Mouse (Mus musculus) embryonic facial prominence, embryonic 12.5 days (tissue): Measurements from ENCODE around the gene Unc13d. TPM values are rescaled to one million over a fixed set of nuclear protein-coding genes. Genes with fewer than 3 reads are reported as not detected.
"Not testable (repeated sequence)": the region's sequence is repeated elsewhere in the genome, so short reads cannot be mapped to it uniquely, and the experiment has no call there.

Source experiments
- ATAC-seq: fragments of 200-750 bp; cut with Nextera tagmentation; 2 replicates; pipeline ENCODE4 v1.8.0; 2017; ENCODE audit not compliant: insufficient number of reproducible peaks, insufficient read depth, low FRiP score, low TSS enrichment
- H3K27ac ChIP-seq: fragments of 300-500 bp; sonication (generic); 2 replicates; pipeline ENCODE4 v1.5.1; 2016; ENCODE audit warnings: mild to moderate bottlenecking
- H3K27me3 ChIP-seq: fragments of 300-500 bp; sonication (generic); 2 replicates; pipeline ENCODE4 v1.6.1; 2016; ENCODE audit warnings: mild to moderate bottlenecking, moderate library complexity
- H3K36me3 ChIP-seq: fragments of 300-500 bp; sonication (generic); 2 replicates; pipeline ENCODE4 v1.6.1; 2016; ENCODE audit warnings: mild to moderate bottlenecking
- H3K4me1 ChIP-seq: fragments of 300-500 bp; sonication (generic); 2 replicates; pipeline ENCODE4 v1.6.1; 2016
- H3K4me2 ChIP-seq: fragments of 300-500 bp; sonication (generic); replicated peaks from 2 replicates; pipeline ENCODE4 v1.6.1; 2016; ENCODE audit warnings: mild to moderate bottlenecking, moderate library complexity
- H3K4me3 ChIP-seq: fragments of 300-500 bp; sonication (generic); 2 replicates; pipeline ENCODE4 v1.5.1; 2016; ENCODE audit warnings: mild to moderate bottlenecking
- H3K9ac ChIP-seq: fragments of 300-500 bp; sonication (generic); 2 replicates; pipeline ENCODE4 v1.6.1; 2016; ENCODE audit warnings: mild to moderate bottlenecking, moderate library complexity
- H3K9me3 ChIP-seq: fragments of 300-500 bp; sonication (generic); 2 replicates; pipeline ENCODE4 v1.6.1; 2016; ENCODE audit warnings: mild to moderate bottlenecking, moderate library complexity
- WGBS: fragments of 180-500 bp; shearing (Covaris S2); methylation state at CpG from one replicate; pipeline ENCODE4 v1.1.7; 2016; 5-methylcytosine and 5-hydroxymethylcytosine counted together
- polyA plus RNA-seq: library from polyadenylated mRNA; unstranded; fragments of >200 nt; fragmentation: Nextera tagmentation; extraction: Ambion mirVana; gene quantifications from 2 replicates; pipeline ENCODE4 v1.2.1, GENCODE M21; 2016

The Unc13d gene
- polyA plus RNA-seq, 1 experiment from 2014 or later = 1.3 TPM

- H3K9ac ChIP-seq = no peak overlapping the region
- 70% methylated on average over 14 of the region's 14 CpGs for WGBS
- no peak overlapping the region for H3K4me3 ChIP-seq
- no peak overlapping the region for H3K4me2 ChIP-seq
- no peaks in the 10 kb centered on the region for H3K27me3 ChIP-seq
- peaks cover 3% of the 10 kb centered on the region; the same call in 1 of the 2 replicates for H3K9me3 ChIP-seq
- H3K4me1 ChIP-seq = peaks cover 30% of the 10 kb centered on the region
- H3K27ac ChIP-seq = no peak overlapping the region
- H3K36me3 ChIP-seq = no peaks in the 10 kb centered on the region
- no peak for ATAC-seq
These were observed 21.1 kb upstream of the Unc13d start for GRCm38 (mm10) chr11:116098711-116099460.

GRCm38 (mm10) chr11:116096213-116097108 is 18.7 kb upstream of the Unc13d start:
- no peak for ATAC-seq
- H3K9me3 ChIP-seq = peaks cover 3% of the 10 kb centered on the region; the same call in 1 of the 2 replicates
- no peak overlapping the region for H3K9ac ChIP-seq
- peaks cover 14% of the 10 kb centered on the region for H3K4me1 ChIP-seq
- no peaks in the 10 kb centered on the region for H3K36me3 ChIP-seq
- H3K27me3 ChIP-seq = no peaks in the 10 kb centered on the region
- no peak overlapping the region for H3K4me2 ChIP-seq
- H3K4me3 ChIP-seq = no peak overlapping the region
- H3K27ac ChIP-seq = no peak overlapping the region
- 93% methylated on average over 5 of the region's 5 CpGs for whole genome bisulfite sequencing

GRCm38 (mm10) chr11:116095573-116095972 is 17.8 kb upstream of the Unc13d start:
- H3K27me3 ChIP-seq = no peaks in the 10 kb centered on the region
- H3K36me3 ChIP-seq = no peaks in the 10 kb centered on the region
- peaks cover 3% of the 10 kb centered on the region; the same call in 1 of the 2 replicates for H3K9me3 ChIP-seq
- ATAC-seq = no peak
- no peak overlapping the region for H3K27ac ChIP-seq
- H3K9ac ChIP-seq = no peak overlapping the region
- H3K4me1 ChIP-seq = peaks cover 10% of the 10 kb centered on the region; the same call in 1 of the 2 replicates
- no peak overlapping the region for H3K4me3 ChIP-seq
- H3K4me2 ChIP-seq = no peak overlapping the region
- 69% methylated on average over 3 of the region's 3 CpGs for WGBS

GRCm38 (mm10) chr11:116093771-116094565 is 16.2 kb upstream of the Unc13d start:
- H3K36me3 ChIP-seq = no peaks in the 10 kb centered on the region

GRCm38 (mm10) chr11:116092959-116093358 is 15.2 kb upstream of the Unc13d start:
- not testable (repeated sequence) for H3K36me3 ChIP-seq, H3K4me1 ChIP-seq, H3K27me3 ChIP-seq, H3K9me3 ChIP-seq, ATAC-seq, H3K9ac ChIP-seq, H3K4me3 ChIP-seq, H3K4me2 ChIP-seq, H3K27ac ChIP-seq
- 87% methylated on average over 6 of the region's 6 CpGs for WGBS

More at GRCm38 (mm10) chr11:116093771-116094565, 16.2 kb upstream of the Unc13d start:
- H3K9ac ChIP-seq = no peak overlapping the region
- H3K4me1 ChIP-seq = 0 out of 2 replicates have a peak, but pooled peaks cover 2% of the 10 kb centered on the region
- ATAC-seq = no peak
- no peak overlapping the region for H3K27ac ChIP-seq
- no peaks in the 10 kb centered on the region for H3K27me3 ChIP-seq
- WGBS = 58% methylated on average over 16 of the region's 16 CpGs
- H3K4me2 ChIP-seq = no peak overlapping the region
- peaks cover 3% of the 10 kb centered on the region; the same call in 1 of the 2 replicates for H3K9me3 ChIP-seq
- H3K4me3 ChIP-seq = no peak overlapping the region

- no peaks in the 10 kb centered on the region for H3K36me3 ChIP-seq
- no peak overlapping the region for H3K4me3 ChIP-seq
- H3K9ac ChIP-seq = no peak overlapping the region
- WGBS = 85% methylated on average over 6 of the region's 6 CpGs
- H3K27me3 ChIP-seq = no peaks in the 10 kb centered on the region
- H3K27ac ChIP-seq = no peak overlapping the region
- no peaks in the 10 kb centered on the region; the same call in 1 of the 2 replicates for H3K9me3 ChIP-seq
- no peak overlapping the region for H3K4me2 ChIP-seq
- H3K4me1 ChIP-seq = peaks cover 8% of the 10 kb centered on the region; the same call in 1 of the 2 replicates
- no peak for ATAC-seq
These were observed 13.8 kb upstream of the Unc13d start for GRCm38 (mm10) chr11:116091591-116091990.

- Histone ChIP-seq H3K4me3 (no peak overlapping the region), H3K36me3 (no peaks in the 10 kb centered on the region; the same call in 1 of the 2 replicates), H3K4me2 (no peak overlapping the region), H3K9me3 (no peaks in the 10 kb centered on the region), H3K27ac (no peak overlapping the region), H3K27me3 (no peaks in the 10 kb centered on the region), H3K4me1 (peaks cover 16% of the 10 kb centered on the region), H3K9ac (no peak overlapping the region)
- 85% methylated on average over 6 of the region's 6 CpGs for WGBS
- ATAC-seq = no peak
These were observed 11.8 kb upstream of the Unc13d start for GRCm38 (mm10) chr11:116089545-116089944.

- no peak overlapping the region for H3K4me3 ChIP-seq
- 83% methylated on average over 11 of the region's 11 CpGs for WGBS
These were observed 11.1 kb upstream of the Unc13d start for GRCm38 (mm10) chr11:116088741-116089394.

GRCm38 (mm10) chr11:116088188-116088587 is 10.4 kb upstream of the Unc13d start:
- Histone ChIP-seq H3K36me3 (peaks cover 10% of the 10 kb centered on the region), H3K4me1 (peaks cover 16% of the 10 kb centered on the region), H3K27me3 (no peaks in the 10 kb centered on the region), H3K9me3 (no peaks in the 10 kb centered on the region), H3K27ac (no peak overlapping the region), H3K9ac (no peak overlapping the region), H3K4me2 (peak overlapping the region; percentile 61), H3K4me3 (peak overlapping the region; percentile 42; the same call in 1 of the 2 replicates)
- no peak for ATAC-seq
- 83% methylated on average over 8 of the region's 8 CpGs for WGBS

More at GRCm38 (mm10) chr11:116088741-116089394, 11.1 kb upstream of the Unc13d start:
- H3K9ac ChIP-seq = no peak overlapping the region
- no peak for ATAC-seq
- H3K4me1 ChIP-seq = peaks cover 16% of the 10 kb centered on the region
- H3K9me3 ChIP-seq = no peaks in the 10 kb centered on the region
- H3K27me3 ChIP-seq = no peaks in the 10 kb centered on the region
- no peak overlapping the region for H3K4me2 ChIP-seq
- no peak overlapping the region for H3K27ac ChIP-seq
- H3K36me3 ChIP-seq = peaks cover 3% of the 10 kb centered on the region

- Histone ChIP-seq H3K4me3 (peak overlapping the region; percentile 42), H3K9ac (peak overlapping the region; percentile 38; the same call in 1 of the 2 replicates), H3K4me2 (peak overlapping the region; percentile 61), H3K4me1 (peaks cover 16% of the 10 kb centered on the region), H3K9me3 (no peaks in the 10 kb centered on the region), H3K27me3 (no peaks in the 10 kb centered on the region), H3K36me3 (peaks cover 15% of the 10 kb centered on the region), H3K27ac (peak overlapping the region; percentile 79)
- 3% methylated on average over 31 of the region's 31 CpGs for WGBS
- ATAC-seq = peak; percentile 62
These were observed 9.7 kb upstream of the Unc13d start for GRCm38 (mm10) chr11:116087194-116088130.
